Mouse (Mus musculus) liver, adult (tissue): ENCODE data around the gene Mkrn2.
A peak's percentile ranks its signal among the peaks of the same experiment; 100 is the strongest.

ENCODE experiments used
- GATA4 ChIP-seq: IDR thresholded peaks from 2 replicates; pipeline ENCODE4 v1.6.1; 2014; ENCODE audit warnings: mild to moderate bottlenecking, low read length; ENCODE audit not compliant: insufficient replicate concordance

Mkrn2 gene

DNA sequence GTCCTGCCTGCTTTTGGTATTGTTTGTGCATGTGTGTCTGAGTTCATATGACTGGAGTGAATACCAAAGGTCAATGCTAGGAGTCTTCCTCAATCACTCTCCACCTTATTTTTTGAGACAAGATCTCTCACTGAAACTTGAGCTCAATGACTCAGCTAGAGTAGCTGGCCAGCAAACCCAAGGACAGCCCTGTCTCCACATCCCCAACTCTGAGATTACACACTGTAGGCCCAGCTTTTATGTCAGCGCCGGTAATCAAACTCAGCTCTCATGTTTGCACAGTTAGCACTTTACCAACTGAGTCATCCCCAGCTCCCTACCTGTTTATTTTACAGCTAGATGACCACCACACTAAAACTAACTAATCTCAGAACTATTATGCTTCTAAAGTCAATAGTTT lies 32.3 kb downstream of the Mkrn2 start:
- TF ChIP-seq GATA4: no peak

DNA sequence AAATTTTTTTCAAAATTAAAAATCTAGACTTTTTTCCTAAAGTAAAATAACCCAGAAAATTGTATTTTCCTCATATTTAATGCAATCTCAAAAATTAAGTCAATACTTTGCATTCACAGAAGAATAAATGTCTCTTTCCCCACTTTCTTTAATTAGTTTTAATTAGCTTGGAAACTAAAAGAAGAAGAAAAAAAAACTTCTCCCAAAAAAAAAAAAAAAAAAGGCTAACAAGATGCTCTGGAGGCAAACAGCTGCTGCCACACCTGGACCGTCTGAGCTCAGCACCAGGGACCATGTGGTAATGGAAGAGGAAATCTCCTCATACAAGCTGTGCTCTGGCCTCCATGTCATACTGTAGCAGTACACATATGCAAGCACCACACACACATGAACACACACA lies 41.6 kb downstream of the Mkrn2 start:
- TF ChIP-seq GATA4: no peak

DNA sequence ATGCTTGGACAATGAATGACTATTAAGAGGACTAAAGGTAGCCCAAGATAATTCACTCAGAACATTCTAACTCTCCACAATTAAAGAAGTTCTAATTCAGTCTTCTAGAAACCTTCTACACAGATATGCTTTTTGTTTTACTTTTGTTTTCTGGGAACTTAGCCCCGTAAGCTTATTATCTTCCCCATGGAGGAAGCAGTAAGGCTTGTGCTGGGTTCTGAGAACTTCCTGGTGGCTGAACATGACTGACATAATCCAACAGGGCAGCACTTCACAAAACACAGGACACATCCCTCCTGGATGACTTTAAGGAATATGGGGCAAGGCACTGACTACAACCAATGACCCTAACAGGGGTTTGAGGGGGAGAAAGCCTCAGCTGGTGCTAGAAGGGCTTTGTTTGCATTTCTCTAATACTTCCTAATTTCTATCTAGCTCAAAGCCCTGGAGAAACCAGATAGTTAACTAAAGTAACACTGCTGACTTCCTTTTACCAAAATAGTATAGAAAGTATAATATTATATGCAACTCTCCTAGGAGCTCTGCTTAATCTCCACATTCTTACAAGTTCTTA lies 48.2 kb downstream of the Mkrn2 start:
- no peak for TF ChIP-seq GATA4

DNA sequence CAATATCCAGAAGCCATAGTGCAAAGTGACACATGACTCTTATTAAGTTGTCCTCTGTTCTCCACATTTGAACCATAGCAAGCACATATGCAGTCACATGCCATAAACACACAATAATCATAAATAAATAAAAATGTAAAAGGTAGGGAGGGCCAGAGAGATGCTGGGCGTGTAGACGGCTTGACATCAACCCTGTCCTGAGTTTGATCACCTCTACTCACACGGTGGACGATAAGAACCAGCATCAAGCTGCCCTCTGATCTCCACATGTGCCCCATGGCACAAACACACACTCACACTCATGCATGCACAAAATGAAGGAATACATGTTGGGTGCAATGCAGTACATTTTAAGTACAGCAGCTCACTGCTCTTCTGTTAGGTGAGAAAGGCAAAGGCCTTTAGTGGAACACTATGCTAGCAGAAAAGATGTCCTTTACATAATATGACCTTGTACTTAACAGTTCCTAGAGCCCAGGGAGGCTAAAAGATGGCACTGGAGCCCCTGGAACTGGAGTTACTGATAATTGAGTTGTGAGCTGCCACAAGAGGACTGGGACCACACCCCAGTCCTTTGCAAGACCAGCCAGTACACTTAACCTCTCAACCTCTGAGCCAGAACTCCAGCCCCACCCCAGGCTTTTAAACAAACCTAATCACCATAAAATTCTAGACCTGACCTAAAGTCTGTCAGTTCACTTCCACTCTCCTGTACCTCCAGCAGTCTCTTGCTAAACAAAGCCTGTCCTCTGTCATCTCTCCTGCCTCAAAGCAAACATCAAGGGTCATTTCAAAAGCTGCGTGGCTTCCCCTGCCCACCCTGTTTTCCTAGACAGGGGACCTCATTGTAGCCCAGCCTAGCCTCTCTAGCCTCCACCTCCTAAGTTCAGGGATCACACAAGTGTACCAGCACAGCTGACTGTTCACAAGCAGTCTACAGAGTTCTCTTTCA lies 49.0 kb downstream of the Mkrn2 start:
- no peak for TF ChIP-seq GATA4

DNA sequence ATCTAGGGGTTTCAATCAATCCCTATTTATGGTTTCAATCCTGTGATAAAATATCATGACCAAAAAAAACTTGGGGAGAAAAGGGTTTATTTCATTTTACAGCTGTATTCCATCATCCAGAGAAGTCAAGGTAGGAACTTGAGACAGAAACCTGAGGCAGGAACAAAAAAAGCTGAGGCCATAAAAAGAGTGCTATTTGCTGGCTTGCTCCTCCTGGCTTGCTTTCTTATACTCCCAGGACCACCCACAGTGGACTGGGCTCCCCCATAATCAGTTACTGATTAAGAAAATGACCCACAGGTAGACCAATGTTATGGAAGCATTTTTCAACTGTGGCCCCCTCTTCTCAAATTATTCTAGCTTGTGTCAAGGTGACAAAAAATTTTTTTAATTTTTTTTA lies 50.0 kb downstream of the Mkrn2 start:
- no peak for TF ChIP-seq GATA4

DNA sequence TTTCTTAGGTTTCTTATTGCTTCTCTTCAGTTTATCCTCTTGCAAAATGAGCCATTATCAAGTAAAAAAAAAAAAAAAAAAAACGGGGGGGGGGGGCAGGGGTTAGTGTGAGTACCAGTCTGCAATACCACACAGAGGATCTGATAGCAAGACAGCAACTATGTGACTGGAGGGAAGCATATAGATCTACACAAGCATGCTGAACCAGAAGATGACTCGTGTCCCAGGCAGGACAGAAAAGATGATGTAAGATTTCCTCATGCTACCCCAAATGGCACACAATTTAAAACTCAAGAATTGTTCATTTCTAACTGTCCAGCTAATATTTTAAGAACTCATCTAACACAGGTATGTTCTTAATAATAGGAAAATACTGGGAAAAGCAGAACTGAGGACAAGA lies 52.2 kb downstream of the Mkrn2 start:
- no peak for TF ChIP-seq GATA4

DNA sequence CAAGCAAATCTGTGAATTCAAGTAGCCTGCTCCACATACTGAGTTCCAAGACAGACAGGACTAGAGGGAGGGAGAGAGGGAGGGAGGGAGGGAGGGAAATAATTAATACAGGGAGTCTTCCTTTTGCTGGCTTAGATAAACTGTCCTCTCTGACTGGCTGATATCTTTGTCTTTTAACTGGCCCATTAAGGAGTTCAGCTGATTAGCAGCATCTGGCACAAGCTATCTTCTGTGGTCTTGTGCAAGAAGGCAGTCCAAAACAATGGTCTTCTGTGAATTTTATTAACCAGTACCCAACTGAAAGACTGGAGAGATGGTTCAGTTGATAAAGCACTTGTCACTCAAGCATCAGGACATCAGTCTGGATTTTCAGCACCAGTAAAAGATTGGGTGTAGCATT lies 57.1 kb downstream of the Mkrn2 start:
- peak; percentile 53; the same call in 1 of the 2 replicates for TF ChIP-seq GATA4

DNA sequence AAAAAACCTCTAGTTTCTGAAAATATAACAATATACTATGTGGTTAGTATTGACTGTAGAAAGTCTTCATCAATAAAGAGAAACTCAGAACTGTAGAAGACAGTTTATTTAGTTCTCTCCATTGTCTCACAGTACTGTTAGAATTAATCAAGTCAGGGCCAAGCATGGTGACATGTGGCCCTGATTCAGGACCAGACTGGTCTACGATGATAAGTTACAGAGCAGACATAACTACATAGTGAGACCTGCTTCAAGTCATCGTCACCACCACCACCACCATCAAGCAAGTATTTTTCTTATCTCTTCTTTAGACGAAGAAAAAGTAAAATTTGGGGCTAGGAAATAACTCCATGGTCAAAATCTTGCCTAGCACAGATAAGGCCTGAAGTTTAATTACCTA lies 62.6 kb downstream of the Mkrn2 start:
- TF ChIP-seq GATA4: no peak

DNA sequence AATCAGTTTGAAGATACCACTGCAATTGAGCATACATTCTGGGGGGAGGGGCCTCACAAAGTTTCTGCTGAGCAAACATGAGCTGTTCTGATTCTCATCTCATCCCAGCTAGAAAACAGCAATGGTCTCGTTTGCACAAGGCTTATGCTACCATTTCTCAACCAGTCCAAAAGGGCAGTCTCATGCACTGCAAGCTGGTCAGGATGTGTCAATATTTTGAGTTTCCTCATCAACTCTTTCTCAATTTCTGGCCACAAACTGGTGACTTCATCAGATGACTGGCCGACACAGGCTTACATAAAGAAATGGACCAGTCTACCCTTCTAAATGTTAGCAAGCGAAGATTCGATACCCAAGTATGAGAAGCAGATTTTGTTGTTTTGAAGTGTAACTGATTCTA lies 64.9 kb downstream of the Mkrn2 start:
- 0 out of 2 replicates have a peak, but pooled peaks have one; percentile 21 for TF ChIP-seq GATA4
